Mouse (Mus musculus) thymus, adult 2 months (tissue): Measurements from ENCODE around the gene Sectm1a. TPM values are rescaled to one million over a fixed set of nuclear protein-coding genes. Genes with fewer than 3 reads are reported as not detected.
A peak's percentile ranks its signal among the peaks of the same experiment; 100 is the strongest.

Experiments
- DNase-seq: peaks from one replicate; pipeline ENCODE4 v3.0.0; 2021
- H3K27ac ChIP-seq: fragments of 200-500 bp; 2 replicates; pipeline ENCODE4 v1.5.1; 2012; ENCODE audit warnings: low read length, control low read depth; ENCODE audit not compliant: control insufficient read depth, insufficient read depth
- H3K27me3 ChIP-seq: fragments of 200-500 bp; 2 replicates; pipeline ENCODE4 v1.6.1; 2012; ENCODE audit warnings: mild to moderate bottlenecking, low read length, moderate library complexity, mixed read lengths; ENCODE audit not compliant: control insufficient read depth, insufficient read depth
- H3K36me3 ChIP-seq: fragments of 200-500 bp; 2 replicates; pipeline ENCODE4 v1.6.1; 2012; ENCODE audit warnings: mild to moderate bottlenecking, low read length, moderate library complexity; ENCODE audit not compliant: control insufficient read depth, insufficient read depth
- H3K4me1 ChIP-seq: fragments of 200-500 bp; replicated peaks from 2 replicates; pipeline ENCODE4 v1.6.1; 2012; ENCODE audit warnings: low read length; ENCODE audit not compliant: control insufficient read depth, insufficient read depth
- H3K4me3 ChIP-seq: fragments of 200-500 bp; 2 replicates; pipeline ENCODE4 v1.5.1; 2012; ENCODE audit warnings: mild to moderate bottlenecking, low read length, control low read depth, moderate library complexity; ENCODE audit not compliant: control insufficient read depth, insufficient read depth
- CTCF ChIP-seq: fragments of 200-500 bp; IDR thresholded peaks from 2 replicates; pipeline ENCODE4 v1.5.1; 2012; ENCODE audit warnings: mild to moderate bottlenecking, control low read depth, low read length, moderate library complexity, borderline replicate concordance; ENCODE audit not compliant: control insufficient read depth, poor library complexity, insufficient read depth; ENCODE audit errors: extremely low read depth
- POLR2A ChIP-seq: fragments of 200-500 bp; IDR thresholded peaks from 2 replicates; pipeline ENCODE4 v1.6.1; 2012; ENCODE audit warnings: mild to moderate bottlenecking, low read length, control low read depth, moderate library complexity; ENCODE audit not compliant: control insufficient read depth, poor library complexity, insufficient read depth; ENCODE audit errors: extremely low read depth
- WGBS: fragments of 180-500 bp; shearing (Covaris S2); methylation state at CpG from one replicate; pipeline ENCODE4 v1.1.7; 2018; 5-methylcytosine and 5-hydroxymethylcytosine counted together
- polyA plus RNA-seq: library from polyadenylated mRNA; depleted of rRNA; stranded (reverse); fragments of >200 nt; gene quantifications from 2 replicates; pipeline ENCODE4 v1.2.3, GENCODE M21; 2012

Gene Sectm1a
- polyA plus RNA-seq, 1 experiment = 2.7 TPM

GRCm38 (mm10) chr11:121042480-121042879 is 38.5 kb downstream of the Sectm1a start:
- TF ChIP-seq CTCF (no peak), POLR2A (no peak)
- Histone ChIP-seq H3K27me3 (no peaks in the 10 kb centered on the region), H3K27ac (no peak overlapping the region), H3K4me1 (peaks cover 21% of the 10 kb centered on the region), H3K36me3 (no peaks in the 10 kb centered on the region), H3K4me3 (no peak overlapping the region)
- WGBS = 40% methylated on average over 4 of the region's 4 CpGs
- no peak for DNase-seq

DNA sequence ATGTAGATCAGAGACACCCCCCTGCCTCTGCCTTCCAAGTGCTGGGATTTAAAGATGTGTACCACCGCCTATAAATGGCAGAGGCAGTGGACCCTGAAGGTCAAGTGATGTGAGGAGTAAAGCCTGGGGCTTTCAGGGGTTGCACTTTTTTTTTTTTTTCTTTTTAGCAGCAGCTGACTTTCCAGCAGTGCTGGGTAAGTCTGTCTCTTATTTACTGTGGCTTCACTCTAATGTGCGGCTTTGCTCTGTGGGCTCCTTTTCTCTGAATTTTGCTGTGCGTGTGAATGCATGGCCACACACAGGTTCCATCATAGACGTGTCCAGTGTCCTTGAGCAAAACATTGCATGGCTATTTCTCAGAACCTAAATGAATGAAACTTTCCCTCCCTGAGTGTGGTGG is 39.4 kb downstream of the Sectm1a start:
- WGBS = 76% methylated on average over 4 of the region's 4 CpGs
- peaks cover 21% of the 10 kb centered on the region for H3K4me1 ChIP-seq
- DNase-seq = no peak
- no peaks in the 10 kb centered on the region for H3K27me3 ChIP-seq
- TF ChIP-seq CTCF (no peak), POLR2A (no peak)
- no peaks in the 10 kb centered on the region for H3K36me3 ChIP-seq
- H3K4me3 ChIP-seq = no peak overlapping the region
- no peak overlapping the region for H3K27ac ChIP-seq

- peak; percentile 78 for DNase-seq
- Histone ChIP-seq H3K36me3 (no peaks in the 10 kb centered on the region), H3K4me3 (no peak overlapping the region), H3K27me3 (no peaks in the 10 kb centered on the region), H3K27ac (no peak overlapping the region), H3K4me1 (peaks cover 21% of the 10 kb centered on the region)
- WGBS = 8% methylated on average over 4 of the region's 4 CpGs
- TF ChIP-seq CTCF = peak; percentile 54; the same call in 1 of the 2 replicates
- no peak for TF ChIP-seq POLR2A
Measured at GRCm38 (mm10) chr11:121041212-121041611, 39.8 kb downstream of the Sectm1a start.

DNA sequence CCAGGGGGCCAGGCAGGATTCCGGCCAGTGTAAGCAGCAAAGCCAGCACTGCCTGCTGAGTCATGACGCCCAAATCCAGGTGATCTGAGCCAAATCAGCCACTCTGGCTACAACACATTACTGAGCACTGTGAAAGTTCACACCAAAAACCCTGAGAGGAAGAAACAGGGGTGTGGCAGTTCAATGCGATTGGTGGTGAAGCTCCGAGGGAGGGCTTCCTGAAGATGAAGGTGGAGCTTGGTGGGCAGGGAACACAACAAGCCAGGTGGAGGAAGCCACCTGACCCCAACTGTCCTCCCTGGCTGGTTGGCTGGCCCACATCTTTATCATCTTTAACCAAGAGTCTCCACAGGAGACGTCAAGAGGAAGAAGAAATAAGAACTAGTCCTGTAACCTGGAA is 41.7 kb downstream of the Sectm1a start, which contains the start of gene Cd7:
Cd7 (minus strand) TSS at position 117 of the 400 bp plus-strand sequence.
- 8% methylated on average over 5 of the region's 5 CpGs for WGBS
- H3K4me1 ChIP-seq = peaks cover 21% of the 10 kb centered on the region
- H3K4me3 ChIP-seq = peak within 1 kb of the TSS; percentile 22
- DNase-seq = peak; percentile 40
- H3K36me3 ChIP-seq = no peaks in the 10 kb centered on the region
- peak within 1 kb of the TSS; percentile 75 for H3K27ac ChIP-seq
- TF ChIP-seq CTCF (no peak), POLR2A (0 out of 2 replicates have a peak, but pooled peaks have one; percentile 22)
- H3K27me3 ChIP-seq = no peaks in the 10 kb centered on the region

GRCm38 (mm10) chr11:121038366-121039240 is 42.4 kb downstream of the Sectm1a start:
- Histone ChIP-seq H3K27ac (peak overlapping the region; percentile 75), H3K36me3 (no peaks in the 10 kb centered on the region), H3K27me3 (no peaks in the 10 kb centered on the region), H3K4me1 (peaks cover 24% of the 10 kb centered on the region), H3K4me3 (peak overlapping the region; percentile 22)
- 60% methylated on average over 11 of the region's 11 CpGs for WGBS
- DNase-seq = peak; percentile 14
- no peak for TF ChIP-seq CTCF
- no peak for TF ChIP-seq POLR2A

GRCm38 (mm10) chr11:121033118-121033517 is 47.9 kb downstream of the Sectm1a start:
- Histone ChIP-seq H3K4me3 (no peak overlapping the region), H3K36me3 (no peaks in the 10 kb centered on the region), H3K4me1 (peaks cover 13% of the 10 kb centered on the region), H3K27me3 (no peaks in the 10 kb centered on the region), H3K27ac (no peak overlapping the region)
- no peak for DNase-seq
- TF ChIP-seq CTCF (no peak), POLR2A (no peak)
- WGBS = 21% methylated on average over 5 of the region's 5 CpGs
